Mouse (Mus musculus) adipocyte (in vitro differentiated cells): ENCODE measurements around the gene Mto1.
"Not testable (repeated sequence)": the region's sequence is repeated elsewhere in the genome, so short reads cannot be mapped to it uniquely, and the experiment has no call there.

Experiments used
- DNase-seq: peaks from one replicate; pipeline ENCODE4 v3.0.0-alpha.2; 2016; ENCODE audit warnings: low spot score

Gene Mto1

DNA sequence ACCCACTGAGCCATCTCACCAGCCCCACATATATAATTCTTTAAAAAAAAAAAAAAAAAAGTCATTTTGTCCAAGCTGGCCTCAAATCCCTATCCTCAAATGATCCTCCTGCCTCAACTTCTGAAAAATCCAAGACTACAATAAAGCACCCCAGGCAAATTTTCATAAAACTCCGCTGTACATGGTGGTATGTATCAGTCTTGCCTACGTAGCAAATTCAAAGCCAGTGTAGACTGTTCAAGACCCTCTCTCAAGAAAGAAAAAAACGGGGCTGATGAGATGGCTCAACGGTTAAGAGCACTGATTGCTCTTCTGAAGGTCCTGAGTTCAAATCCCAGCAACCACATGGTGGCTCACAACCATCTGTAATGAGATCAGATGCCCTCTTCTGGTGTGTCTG, 27.9 kb downstream of the Mto1 start:
- DNase-seq = no peak

DNA sequence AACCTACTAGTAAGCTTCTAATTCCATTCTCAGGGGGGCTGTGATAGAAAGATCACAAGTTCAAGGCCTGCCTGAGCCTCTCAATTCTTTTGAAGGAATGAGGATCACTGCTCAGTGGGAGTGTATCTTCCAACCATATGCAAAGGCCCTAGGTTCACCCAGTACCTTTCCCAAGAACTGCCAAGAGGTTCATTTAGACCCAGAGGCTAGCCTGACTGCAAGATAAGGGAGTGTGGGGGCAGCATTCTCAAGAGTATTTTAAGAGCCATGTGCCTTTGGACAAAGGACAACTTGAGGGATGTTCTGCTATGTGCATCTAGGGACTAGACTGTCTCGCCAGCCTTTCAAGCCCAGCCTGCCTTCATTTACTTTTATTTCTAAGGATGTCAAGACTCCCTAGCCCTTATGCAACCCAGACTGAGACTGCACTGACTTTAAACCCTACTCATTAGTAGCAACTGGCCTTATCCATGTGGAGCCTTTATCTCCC, 28.6 kb downstream of the Mto1 start:
- DNase-seq = peak; percentile 26

DNA sequence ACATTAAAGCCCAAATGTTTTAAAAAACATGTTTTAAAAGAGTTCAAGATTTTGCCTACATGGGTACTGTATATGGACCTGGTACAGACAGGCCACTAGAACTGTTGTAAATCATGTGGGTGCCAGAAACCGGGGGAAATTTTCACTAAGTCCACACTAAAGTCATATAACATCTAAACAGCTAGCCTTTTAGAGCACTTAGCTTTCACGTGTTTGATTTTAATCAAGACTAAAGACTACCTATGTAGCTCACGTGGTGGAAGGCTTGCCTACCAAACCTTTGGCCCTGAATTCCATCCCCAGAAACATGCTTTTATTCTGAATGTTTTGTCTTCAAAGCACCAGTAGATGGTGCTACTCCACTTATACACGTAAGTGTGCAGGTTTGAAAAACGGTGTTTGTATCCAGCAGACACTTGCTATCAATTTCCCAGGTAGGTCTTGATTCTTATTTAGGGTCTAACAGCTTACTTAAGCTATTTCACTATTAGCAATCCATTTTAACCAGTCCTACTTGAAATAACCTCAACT, 29.1 kb downstream of the Mto1 start:
- DNase-seq = peak; percentile 60

DNA sequence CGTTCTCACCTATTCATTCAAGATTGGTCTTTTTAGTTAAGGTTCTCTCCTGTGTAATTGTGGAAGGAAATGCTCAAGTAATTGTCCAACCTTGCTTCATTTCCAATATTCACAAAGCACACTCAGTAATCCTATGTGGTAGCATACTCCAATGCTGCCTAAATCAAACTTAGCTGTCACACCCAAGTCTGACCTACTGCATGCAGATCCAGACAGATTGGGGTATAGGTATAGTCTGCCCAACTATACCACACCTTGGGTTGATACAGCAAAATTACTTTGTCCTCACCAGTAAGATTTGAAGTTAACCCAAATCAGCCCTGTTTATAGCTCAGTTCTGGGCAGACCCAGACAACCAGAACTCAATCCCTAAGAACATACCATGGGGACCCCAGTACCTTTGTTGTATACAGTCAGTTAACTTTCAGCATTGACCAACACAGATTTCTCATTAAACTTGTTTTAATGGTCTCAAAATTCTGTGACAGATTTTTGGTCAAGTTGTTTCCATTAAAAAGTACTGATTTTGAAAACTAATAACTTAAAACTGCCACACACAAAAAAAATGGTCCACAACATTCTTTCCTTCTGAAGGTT, 30.1 kb downstream of the Mto1 start:
- DNase-seq = peak; percentile 16

DNA sequence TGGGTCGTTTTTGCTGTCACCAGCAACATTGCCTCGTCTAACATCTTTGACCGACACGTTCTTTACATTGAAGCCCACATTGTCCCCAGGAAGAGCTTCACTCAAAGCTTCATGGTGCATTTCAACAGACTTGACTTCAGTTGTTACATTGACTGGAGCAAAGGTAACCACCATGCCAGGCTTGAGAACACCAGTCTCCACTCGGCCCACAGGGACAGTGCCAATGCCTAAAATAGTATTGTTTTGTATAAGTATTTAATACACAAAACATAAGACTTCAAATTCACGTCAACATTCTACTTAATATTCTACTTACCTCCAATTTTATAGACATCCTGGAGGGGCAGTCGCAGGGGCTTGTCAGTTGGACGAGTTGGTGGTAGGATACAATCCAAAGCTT, 31.3 kb downstream of the Mto1 start:
- peak; percentile 38 for DNase-seq

DNA sequence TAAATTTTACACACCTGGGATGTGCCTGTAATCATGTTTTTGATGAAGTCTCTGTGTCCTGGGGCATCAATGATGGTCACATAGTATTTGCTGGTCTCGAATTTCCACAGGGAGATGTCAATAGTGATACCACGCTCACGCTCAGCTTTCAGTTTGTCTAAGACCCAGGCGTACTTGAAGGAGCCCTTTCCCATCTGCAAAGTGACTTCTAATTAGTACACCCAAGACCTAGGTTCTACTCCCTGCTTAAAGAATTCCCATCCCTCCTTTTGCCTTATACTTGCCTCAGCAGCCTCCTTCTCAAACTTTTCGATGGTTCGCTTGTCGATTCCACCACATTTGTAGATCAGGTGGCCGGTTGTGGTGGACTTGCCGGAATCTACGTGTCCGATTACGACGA, 32.2 kb downstream of the Mto1 start:
- peak; percentile 27 for DNase-seq

DNA sequence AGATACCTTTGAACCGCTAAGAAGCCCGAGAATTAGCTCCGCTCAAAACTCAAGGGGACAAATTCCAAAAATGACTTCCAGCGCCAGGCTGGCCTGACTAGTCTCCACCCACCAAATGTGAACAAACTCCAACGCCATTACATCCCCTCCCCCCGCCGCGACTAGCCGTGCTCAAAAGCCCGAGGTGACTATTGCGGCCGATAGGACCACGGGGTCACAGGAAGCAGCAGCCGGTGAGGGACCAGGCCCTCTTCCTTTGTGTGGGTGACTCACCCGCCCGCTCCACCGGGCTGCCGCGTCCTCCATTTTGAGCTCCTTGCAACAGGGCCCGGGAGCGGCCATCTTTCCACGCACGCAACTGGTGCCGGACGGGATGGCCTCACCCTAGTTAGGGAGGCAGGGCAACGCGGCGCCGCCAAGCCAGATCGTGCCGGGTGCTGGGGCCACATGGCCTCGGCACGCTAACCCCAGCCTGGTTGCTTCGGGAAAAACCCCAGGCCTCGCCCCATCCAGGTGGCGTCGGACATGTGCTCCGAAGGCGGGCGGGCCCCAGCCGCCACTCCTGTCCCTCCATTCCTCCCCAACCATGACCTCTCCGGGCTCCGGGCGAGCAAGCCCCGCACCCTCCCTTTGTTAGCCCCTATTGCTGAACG, 32.8 kb downstream of the Mto1 start:
- DNase-seq = peak; percentile 79

DNA sequence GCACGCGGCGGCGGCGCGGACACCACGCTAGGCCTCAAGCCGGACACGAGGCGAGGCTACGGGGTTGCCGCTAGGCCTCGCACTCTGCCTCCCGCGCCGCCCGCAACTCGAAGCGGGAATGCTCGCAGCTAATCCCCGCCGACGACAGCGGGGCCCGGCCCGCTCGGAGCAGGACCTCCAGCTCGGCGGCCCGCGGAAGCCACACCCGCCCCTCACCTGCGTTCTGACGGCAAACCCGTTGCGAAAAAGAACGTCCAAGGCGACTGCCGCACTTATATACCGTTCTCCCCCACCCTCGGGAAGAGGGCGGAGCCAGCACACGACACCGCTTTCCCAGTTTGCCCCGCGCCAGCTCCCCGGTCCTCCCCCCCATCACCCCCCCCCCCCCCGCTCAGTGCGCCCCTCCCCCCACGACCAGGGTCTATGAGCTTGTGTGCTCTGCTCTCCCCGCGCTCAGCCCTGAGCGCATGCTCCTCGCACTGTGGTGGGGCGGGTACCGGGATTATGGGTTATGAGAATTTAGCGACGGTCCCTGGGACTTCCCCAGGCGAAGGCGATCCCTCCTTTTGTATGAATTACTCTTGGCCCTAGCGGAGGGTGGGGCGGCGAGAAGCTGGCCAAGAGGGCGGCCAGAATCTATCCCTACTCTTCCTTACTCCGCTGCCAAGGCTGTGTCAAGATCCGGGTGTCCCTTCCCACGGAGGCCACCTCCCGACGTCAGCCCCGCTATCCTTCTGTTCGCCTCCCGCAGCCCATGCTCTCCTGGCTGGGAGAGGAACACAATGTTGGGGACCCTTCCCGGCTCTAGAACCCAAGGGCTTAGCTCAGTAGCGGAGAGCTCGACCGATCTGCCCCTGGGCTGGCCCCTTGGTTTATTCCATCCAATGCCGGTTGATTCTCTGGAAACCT, 33.7 kb downstream of the Mto1 start:
- peak; percentile 98 for DNase-seq

DNA sequence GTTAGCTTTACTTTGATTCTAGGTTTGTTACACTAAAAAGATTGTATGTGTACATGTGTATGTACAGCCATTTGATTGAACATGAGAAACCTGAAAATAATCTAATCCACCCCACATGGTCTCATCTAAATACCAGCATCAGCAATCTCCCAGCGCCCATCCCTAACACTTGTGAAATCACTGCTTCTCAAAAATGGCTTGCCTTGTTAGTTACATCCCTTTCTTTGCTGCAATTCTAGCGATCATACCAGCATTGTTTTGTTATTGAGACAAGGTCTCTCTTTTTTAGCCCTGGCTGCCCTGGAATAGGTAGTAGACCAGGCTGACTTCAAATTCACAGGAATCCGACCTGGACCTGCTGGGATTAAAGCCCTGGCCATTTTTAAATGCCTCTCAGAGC, 34.4 kb downstream of the Mto1 start:
- DNase-seq = no peak

DNA sequence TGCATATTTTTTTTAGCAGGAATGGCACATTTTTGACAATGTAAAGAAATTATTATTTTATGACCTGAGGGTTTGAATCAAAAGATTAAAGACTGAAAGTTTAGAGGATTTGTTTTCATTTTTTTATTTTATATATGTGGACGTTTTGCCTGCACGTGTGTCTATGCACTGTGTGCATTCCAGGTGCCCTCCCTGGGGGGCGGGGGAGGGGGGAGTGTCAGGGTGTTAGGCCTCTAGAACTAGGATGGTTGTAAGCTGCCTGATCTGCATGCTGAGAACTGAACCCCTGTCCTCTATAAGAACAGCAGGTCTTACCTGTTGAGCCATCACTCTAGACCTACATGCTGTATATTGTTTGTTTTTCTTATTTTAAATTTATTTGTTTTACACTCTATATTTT, 36.7 kb downstream of the Mto1 start:
- no peak for DNase-seq

DNA sequence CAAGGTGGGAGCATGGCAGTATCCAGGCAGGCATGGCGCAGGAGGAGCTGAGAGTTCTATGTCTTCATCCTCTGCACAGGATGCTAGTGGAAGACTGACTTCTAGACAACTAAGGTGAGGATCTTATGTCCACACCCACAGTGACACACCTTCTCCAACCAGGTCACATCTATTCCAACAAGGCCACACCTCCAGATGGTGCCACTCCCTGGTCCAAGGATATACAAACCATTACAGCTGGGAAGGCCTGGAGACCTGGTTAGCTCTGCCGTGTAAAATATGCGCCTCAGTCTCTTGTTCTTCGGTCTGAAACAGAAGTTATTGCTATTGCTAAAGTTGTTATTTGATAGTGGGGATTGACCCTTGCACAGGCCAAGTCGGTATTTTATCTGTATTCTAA, 40.0 kb downstream of the Mto1 start:
- not testable (repeated sequence) for DNase-seq

DNA sequence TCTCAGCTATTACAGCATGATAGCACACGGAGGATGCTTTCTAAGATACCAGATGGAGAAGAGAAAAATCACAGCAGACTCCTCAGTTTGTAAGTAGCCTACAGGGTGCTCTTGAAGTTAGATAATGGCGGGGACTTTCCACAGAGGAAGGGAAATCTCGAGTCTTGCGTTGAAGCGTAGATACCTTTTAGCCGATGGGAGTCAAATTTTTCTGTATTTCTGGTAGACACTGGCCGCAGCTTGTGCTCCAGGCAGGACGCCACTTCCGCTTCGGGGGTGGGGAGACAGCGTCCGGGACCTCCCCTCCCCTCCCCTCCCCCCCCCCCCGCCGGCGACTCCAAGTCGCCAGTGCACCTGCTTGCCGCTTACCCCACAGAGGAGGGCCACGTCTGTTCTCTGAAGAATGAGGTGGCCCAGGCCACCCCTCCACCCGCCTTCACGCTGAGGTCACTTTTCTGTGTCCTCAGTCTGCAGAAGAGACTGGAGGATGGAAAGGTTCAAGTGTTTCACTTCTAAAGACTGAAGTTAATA, 40.9 kb downstream of the Mto1 start, which contains the start of gene Eef1a1:
Gene Eef1a1 (minus strand): TSS at position 262 of the 531 bp plus-strand sequence.
- DNase-seq = no peak

DNA sequence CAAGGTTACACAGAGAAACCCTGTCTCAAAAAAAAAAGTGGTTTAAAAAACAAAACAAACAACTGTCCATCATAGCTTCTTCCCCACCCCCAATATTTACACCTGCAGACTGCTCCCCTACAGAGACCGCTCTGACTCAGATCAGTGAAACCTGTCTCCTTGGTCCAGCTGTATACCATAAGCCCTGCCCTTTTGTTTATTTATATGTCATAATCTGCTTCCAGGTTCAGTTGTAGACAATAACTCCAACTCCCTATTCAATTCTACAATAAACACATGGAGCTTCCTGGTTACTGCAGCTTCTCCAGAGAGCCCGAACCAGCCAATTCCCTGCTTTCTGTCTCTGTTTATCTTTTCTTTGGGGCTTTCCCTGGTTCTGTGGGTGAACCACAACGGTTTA, 43.2 kb downstream of the Mto1 start:
- no peak for DNase-seq

DNA sequence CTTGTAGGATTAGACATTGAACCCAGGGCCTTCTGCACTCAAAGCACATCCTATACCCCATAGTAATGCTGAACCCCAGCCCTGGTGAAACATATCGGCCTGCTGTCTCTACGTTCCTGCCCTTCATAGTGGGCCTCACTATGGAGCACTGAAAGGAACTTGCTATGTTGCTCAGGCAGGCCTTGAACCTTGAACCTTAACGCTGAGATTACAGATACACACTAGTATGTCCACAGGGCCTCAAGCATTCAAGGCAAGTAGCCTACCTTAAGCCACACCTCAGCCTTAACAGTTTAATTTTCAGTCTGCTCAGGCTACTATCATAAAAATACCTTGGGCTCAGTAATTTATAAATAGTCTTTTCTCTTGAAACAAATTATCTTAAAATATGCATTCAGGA, 44.2 kb downstream of the Mto1 start:
- DNase-seq = no peak

DNA sequence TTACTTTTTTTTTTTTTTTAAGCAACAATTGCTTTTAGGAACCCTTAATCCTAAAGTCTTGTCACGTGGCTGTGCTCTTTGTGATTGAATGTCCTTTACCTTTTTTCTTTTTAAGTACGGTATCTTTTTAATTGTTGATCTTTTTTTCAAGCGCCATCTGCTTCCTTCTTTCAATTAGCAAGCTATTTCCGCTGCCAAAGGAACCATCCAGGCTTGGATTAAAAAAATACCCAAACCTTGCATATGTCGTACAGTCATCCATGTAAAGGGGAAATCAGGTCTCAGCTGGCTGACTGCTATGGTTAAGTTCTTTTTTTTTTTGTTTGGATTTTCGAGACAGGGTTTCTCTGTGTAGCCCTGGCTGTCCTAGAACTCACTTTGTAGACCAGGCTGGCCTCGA, 45.2 kb downstream of the Mto1 start:
- DNase-seq = no peak

DNA sequence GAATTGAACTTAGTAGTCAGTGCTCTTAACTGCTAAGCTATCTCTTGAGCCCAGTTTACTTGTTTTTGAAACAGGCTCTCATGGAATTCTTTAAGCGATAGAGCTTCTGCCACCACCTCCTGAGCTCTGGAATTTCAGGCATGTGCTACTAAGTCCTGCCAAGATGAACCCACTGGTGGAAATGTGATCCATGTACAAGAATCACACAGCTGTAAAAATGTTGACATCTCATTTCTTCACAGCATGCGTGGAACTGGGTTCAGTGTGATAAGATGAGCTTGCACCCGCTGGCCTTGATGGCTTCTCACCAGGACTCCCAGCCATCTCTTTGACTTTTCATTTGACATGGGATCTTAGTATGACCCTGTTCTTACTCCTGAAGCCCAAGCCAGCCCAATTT, 52.4 kb downstream of the Mto1 start:
- no peak for DNase-seq

DNA sequence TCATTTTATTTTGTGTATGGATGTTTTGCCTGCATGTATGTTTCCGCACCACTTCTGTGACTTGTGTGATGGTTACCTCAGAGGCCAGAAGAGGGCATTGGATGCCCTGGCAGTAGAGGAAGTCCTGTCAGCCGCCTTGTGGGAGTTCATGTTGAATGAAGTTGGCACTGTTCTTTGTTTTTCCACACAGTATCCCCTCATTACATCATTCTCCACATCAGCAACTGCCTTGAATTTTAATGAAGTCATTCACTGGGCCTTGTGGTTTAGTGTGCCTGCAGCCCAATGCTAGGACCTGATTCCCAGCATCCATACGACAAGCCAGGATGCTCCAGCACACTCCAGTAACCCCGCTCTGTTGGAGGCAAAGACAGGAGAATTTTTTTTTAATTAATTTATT, 53.3 kb downstream of the Mto1 start:
- DNase-seq = no peak

DNA sequence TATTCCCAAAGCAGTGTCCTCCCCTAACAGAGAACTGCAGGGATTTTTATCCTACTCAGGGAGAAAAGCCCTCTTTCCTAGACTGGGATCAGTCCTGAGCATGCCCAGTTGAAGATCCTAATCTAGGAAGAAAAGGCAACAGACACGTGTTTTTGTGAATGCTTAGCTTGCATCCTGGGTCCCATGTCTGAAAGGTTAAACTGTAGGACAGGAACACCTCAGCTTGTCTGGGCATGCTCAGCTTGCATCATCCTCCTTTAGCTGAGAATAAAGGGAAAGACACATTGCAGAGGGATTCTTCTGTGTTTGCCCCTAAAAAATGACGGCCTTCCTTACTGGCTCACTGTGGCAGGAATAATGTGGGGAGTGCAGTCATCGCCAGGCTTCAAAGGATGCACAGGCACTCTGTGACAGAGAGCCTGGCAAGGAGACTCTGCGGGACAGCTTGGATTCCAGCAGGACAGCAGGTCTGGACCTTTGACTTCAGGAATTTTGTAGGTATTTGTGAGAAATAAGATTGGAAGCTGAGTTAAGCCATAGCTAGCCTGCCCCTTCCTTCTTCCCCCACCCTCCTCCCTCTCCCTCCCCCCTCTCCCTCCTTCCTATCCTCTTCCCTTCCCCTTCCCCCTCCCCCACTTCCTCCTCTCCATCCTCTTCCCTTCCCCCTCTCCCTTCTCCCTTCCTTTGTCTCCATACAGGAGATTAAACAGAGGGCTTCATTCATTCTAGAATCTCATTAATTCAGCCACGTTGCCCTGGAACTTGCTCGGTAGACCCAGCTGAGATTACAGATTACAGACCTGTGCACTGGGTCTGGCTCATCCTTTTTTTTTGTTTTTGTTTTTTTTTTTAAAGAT, 55.4 kb downstream of the Mto1 start:
- no peak for DNase-seq

DNA sequence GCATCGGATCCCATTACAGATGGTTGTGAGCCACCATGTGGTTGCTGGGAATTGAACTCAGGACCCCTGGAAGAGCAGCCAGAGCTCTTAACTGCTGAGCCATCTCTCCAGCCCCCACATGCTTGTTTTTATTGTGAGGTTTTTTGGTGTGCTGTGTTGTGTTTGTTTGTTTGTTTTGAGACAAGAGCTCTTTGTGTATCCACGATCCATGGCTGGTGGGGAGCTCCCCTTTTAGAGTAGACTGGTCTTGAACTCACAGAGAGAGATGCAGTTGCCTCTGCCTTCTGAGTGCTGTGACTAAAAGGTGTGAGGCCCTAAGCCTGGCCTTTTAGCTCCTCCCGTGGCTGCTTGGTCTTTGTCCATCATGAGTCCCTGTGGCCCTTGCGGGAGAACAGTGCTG, 56.1 kb downstream of the Mto1 start:
- DNase-seq = no peak

DNA sequence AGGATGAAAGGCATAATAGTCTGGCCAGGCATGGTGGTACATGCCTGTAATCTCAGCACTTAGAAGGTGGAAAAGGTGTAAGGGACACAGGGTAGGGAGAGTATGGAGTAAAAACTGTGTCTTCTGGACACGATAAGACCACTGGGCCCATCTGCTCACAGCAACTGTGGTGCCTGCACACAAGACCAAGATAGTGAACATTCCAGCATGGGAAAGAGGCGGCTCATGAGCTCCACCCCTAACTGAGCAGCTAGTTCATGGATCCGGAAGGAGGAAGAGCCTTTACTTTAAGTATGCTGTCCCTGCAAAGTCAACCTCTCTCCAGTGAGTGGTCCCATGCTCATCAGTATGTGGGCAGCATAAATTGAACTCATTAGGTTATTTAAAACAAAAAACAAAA, 56.7 kb downstream of the Mto1 start:
- no peak for DNase-seq

DNA sequence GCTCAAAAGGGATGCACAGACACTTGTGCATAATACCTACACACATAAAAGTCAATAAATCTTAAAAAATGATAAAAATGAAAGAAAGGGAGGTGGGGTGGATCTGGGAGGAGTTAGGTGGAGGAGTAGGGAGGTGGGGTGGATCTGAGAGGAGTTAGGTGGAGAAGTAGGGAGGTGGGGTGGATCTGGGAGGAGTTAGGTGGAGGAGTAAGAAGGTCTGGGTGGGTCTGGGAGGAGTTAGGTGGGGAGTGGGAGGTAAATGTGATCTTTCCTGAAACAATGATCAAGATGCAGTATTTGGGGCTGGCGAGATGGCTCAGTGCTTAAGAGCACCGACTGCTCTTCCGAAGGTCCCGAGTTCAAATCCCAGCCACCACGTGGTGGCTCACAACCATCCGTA, 57.2 kb downstream of the Mto1 start:
- DNase-seq = no peak
